Mouse (Mus musculus): Measurements from ENCODE around the gene Rab3il1.

Rab3il1 gene

GRCm38 (mm10) chr19:10013348-10013747, 11.9 kb downstream of the Rab3il1 start:
- DNase-seq (ENCODE audit: low read depth, low spot score) = no peak

- no peak for DNase-seq (ENCODE audit: low read depth, low spot score)
Observed at GRCm38 (mm10) chr19:10013913-10014312, 12.4 kb downstream of the Rab3il1 start.

- DNase-seq (ENCODE audit: low read depth, low spot score) = no peak
Observed at GRCm38 (mm10) chr19:10014824-10015223, 13.4 kb downstream of the Rab3il1 start.

GRCm38 (mm10) chr19:10015442-10015841, 14.0 kb downstream of the Rab3il1 start:
- DNase-seq (ENCODE audit: low read depth, low spot score) = no peak

GRCm38 (mm10) chr19:10016151-10016550, 14.7 kb downstream of the Rab3il1 start:
- no peak for DNase-seq (ENCODE audit: low read depth, low spot score)

- no peak for DNase-seq (ENCODE audit: low read depth, low spot score)
Observed at GRCm38 (mm10) chr19:10017637-10018526, 16.4 kb downstream of the Rab3il1 start.

- DNase-seq (ENCODE audit: low read depth, low spot score) = no peak
Observed at GRCm38 (mm10) chr19:10018527-10018818, 17.0 kb downstream of the Rab3il1 start.

- no peak for DNase-seq (ENCODE audit: low read depth, low spot score)
Observed at GRCm38 (mm10) chr19:10019214-10019760, 17.8 kb downstream of the Rab3il1 start.

GRCm38 (mm10) chr19:10021981-10022380, 20.5 kb downstream of the Rab3il1 start:
- no peak for DNase-seq (ENCODE audit: low read depth, low spot score)

- DNase-seq (ENCODE audit: low read depth, low spot score) = no peak
Observed at GRCm38 (mm10) chr19:10022414-10023303, 21.2 kb downstream of the Rab3il1 start.

GRCm38 (mm10) chr19:10023304-10023758, 21.9 kb downstream of the Rab3il1 start:
- no peak for DNase-seq (ENCODE audit: low read depth, low spot score)

- DNase-seq (ENCODE audit: low read depth, low spot score) = no peak
Observed at GRCm38 (mm10) chr19:10025169-10025875, 23.9 kb downstream of the Rab3il1 start.

- no peak for DNase-seq (ENCODE audit: low read depth, low spot score)
Observed at GRCm38 (mm10) chr19:10029746-10030145, 28.3 kb downstream of the Rab3il1 start.

- DNase-seq (ENCODE audit: low read depth, low spot score) = no peak
Observed at GRCm38 (mm10) chr19:10033211-10033973, 31.9 kb downstream of the Rab3il1 start.

GRCm38 (mm10) chr19:10034356-10034755, 32.9 kb downstream of the Rab3il1 start:
- DNase-seq (ENCODE audit: low read depth, low spot score) = no peak

- DNase-seq (ENCODE audit: low read depth, low spot score) = no peak
Observed at GRCm38 (mm10) chr19:10034785-10035447, 33.4 kb downstream of the Rab3il1 start.

GRCm38 (mm10) chr19:10037534-10037933, 36.1 kb downstream of the Rab3il1 start:
- no peak for DNase-seq (ENCODE audit: low read depth, low spot score)

GRCm38 (mm10) chr19:10038364-10038763, 36.9 kb downstream of the Rab3il1 start:
- DNase-seq (ENCODE audit: low read depth, low spot score) = no peak

GRCm38 (mm10) chr19:10038910-10039309, 37.4 kb downstream of the Rab3il1 start:
- DNase-seq (ENCODE audit: low read depth, low spot score) = no peak

- DNase-seq (ENCODE audit: low read depth, low spot score) = no peak
Observed at GRCm38 (mm10) chr19:10039615-10040014, 38.1 kb downstream of the Rab3il1 start.
